Mouse (Mus musculus) activated CD4-positive, CD25-positive, alpha-beta regulatory T cell, adult 9 weeks (primary cell): ENCODE results near the gene Timm50. TPM values are rescaled to one million over a fixed set of nuclear protein-coding genes. Genes with fewer than 3 reads are reported as not detected.

Experiments used
- polyA plus RNA-seq: library from polyadenylated mRNA; unstranded; fragments of 100-300 nt; shearing (Covaris generic); gene quantifications from one replicate; pipeline ENCODE4 v1.2.1, GENCODE M21; 2017

Timm50 gene
- polyA plus RNA-seq, result 50.8 TPM

DNA sequence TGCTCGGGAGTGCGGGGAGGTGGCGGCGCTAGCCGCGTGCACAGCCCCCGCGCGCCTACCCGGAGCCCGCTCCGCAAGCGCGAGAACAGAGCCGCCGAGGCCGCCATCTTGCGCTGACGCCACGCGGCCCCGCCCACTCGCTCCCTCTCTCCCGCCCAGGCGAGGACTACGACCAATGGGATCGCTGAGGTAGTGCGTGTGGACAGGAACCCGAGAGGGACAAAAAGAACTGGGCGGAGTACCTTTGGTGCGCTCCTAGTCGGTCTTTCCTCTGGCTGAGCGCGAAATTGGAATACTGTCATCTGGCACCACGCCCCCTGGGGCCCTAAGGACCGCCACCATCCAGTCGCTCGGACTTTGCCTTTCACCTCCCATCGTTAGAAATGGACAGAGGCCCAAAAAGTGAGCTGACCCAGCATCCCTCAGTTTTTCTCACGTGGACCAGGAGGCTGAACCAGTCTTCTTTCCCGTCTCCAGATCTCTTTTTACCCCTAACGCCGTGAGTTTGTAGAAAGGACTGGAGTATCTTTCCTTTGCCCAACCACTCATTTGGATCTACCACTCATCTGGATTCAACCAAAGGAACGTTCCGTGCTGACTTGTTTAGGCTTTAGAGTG, at the start of gene Timm50:
Timm50 (minus strand) TSS at position 147 of the 618 bp plus-strand sequence.

DNA sequence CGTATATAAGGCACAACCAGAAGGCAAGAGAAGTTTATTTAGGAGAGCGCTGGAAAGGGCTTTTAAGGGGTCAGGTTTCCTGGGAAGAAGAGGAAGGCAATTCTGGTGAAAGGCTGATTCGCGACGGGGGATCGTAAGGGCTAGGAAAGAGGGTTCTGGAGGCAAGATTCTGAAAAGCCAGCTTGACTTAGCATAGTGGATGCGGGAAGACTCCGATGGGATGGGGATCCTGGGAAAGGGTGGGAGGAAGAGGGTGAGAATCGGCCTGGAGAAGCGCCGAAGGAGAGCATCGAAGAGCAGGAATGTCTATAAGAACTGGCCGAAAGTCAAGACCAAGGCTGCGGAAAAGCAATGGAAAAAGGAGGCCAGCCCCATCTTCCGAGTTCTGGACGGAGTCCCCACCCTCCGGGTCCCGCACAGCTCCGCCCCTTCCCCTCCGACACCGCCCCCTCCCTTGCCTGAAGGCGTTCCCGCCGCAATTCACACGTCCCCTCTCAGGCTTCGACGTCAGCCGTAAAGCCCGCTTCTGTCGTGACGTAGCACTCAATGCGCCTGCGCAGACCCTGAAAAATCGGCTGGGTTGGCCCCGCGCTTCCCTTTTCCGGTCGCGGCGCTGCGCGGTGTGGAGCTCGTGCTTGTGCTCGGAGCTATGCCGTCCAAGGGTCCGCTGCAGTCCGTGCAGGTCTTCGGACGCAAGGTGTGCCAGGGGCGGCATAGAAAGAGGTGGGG, 38.4 kb upstream of the Timm50 start, which contains the start of gene Rps16:
Rps16 (plus strand) TSS at position 498 of the 729 bp plus-strand sequence.

DNA sequence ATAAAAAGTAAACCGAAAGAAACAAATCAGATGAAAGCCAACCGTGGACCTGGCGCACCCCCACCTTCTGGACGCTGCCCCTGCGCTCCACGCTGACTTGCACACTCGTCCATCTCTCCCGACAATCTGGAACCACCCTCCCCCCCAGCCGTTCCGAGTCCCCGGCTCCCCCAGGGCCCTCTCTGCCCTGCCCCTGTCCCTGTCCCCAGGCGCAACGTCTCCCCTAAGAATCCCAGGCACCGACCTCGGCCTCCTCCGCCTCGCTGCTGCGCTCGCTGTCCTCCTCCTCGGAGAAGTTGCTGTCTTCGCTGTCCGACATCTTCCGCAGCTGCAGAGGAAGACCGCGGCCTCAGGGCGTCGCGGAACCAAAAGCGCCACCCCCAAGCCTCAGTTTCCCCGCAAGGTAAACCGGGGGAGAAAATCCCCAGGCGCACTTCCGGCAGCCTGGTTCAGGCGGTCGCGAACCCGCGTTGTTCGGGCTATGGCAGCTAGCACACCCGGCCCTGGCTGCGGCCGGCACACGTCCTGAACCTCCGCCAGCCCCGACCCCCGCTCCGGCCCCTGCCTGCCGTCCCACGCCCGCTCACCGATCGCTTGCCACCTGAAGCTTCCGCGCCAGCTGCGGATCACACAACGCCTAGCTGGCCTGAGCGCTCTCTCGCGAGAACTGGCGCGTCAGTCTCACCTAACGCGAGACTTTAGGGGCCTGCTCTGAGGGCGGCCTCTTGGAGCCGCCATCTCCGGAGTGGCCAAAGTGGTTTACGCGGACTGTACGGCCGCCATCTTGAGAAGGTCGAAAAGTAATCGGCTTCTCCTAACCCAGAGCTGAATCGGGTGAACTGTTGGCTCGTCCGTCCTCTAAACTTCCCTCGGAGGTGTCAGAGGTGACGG, 26.5 kb upstream of the Timm50 start, which contains the start of gene Supt5:
Supt5 (minus strand) TSS at position 639 of the 891 bp plus-strand sequence.

DNA sequence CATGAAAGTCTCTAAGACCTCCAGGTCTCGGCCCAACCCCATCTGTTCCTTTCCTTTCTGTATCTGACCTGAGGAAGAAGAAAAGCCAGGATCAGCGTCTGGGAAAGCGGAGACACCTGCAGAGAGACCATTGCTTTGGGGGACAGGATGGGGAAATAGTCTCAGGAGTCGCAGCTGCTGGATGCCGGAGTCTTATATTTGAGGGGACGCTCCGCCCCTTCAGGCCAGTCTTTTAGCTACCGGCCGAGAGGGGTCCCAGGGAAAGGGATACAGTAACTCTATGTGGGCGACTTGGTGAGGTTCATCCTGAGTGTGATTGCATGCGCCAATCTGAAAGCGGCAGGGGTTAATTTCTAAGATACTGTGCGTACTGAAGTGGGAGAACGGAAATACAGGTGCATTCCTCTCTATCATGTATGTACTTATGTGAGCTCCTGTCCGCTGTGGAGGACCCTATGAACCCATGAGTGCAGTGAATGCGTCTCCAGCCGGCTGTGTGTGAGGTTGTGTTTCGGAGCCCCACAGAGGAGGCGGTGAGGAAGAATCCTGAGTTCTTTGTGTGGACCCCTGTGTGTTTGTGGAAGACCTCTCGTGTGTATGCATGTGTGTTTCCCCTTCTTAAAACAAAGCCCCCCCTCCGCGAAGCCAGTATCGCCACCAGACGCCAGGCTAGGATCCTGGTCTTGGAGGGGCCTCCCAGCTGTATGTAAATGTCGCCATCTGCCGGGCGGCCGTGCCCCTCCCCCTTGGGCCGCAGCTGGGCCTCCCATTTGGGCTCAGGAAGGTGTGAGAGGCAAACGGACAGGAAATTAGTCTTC, 10.0 kb downstream of the Timm50 start, which contains the start of gene Dll3:
Dll3 (minus strand) TSS at position 623 of the 818 bp plus-strand sequence.

DNA sequence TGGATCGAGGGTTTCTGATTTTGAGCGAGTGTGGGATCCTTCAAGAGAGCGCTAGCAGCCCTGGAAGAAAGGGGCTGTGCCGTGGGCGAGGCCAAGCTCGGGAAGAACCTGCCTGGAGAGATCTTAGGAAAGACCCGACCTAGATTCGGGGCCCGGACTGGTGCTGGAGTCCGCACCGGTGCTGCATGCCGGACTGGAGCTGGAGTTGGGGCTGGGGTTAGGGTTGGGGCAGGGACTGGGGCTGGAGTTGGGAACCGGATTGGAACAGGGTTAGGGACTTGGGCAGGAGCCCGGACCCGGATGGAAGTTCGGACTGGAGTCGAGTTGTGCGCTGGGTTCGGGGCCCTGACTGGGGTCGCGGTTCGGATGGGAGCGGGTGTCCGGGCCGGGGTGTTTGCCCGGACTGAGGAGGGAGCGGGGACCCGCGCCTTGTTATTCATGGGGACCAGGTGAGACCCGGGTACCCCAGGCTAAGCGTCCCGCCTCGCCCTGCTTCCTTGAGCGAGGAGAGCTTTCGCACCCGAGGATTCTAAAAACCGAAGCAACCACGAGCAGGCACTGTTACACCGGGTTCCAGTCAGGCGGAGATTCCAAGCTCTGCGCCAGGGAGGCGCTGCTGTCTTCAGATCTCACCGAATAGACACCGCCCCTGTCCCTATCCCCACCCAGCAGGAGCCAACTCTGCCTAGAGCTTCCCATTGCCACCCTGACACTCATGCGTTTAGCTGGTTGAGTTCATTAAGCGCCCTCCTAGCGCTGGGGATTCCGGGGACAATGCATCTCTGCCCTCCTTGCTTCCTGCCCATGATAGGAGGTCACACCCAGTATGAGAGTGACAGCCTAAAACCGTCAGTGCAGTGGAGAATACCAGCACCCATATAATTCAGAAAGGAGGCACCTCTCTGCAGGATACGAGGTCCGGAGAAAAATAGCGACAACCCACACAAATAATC, 21.0 kb downstream of the Timm50 start, which contains the start of gene Selenov:
Selenov (minus strand) TSS at position 549 of the 953 bp plus-strand sequence.

DNA sequence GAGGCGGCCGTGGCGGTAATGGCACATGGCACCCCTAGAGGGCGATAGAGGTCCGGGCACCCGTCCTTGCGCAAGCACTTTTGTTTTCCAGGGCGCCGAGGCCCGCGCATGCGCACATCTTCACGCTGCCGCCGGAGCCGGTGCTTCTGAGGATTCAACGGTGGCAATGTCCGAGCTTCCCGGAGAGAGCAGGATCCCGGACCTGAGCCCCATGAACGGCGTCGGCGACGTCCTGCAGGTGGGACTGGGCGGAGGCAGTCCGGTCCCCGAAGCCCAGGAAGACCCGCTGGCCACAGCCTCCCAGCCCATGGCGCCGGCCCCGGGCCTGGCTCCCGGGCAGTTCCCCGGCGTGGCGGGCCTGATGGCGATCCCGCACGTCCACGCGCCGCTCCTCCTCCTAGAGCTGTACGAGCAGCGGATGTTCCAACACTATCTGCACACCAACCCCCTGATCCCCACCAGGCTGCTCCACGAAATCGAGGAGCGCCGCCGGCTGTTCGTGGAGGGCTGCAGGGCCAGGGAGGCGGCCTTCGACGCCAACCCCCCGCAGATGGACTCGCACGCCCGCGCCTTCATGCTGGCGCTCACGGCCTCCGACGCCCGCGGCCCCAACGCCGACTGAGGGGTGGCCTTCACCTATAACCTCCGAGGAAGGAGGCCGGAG, 34.1 kb downstream of the Timm50 start, which contains the start of gene Eid2b:
Eid2b (plus strand) TSS at position 125 of the 664 bp plus-strand sequence.

DNA sequence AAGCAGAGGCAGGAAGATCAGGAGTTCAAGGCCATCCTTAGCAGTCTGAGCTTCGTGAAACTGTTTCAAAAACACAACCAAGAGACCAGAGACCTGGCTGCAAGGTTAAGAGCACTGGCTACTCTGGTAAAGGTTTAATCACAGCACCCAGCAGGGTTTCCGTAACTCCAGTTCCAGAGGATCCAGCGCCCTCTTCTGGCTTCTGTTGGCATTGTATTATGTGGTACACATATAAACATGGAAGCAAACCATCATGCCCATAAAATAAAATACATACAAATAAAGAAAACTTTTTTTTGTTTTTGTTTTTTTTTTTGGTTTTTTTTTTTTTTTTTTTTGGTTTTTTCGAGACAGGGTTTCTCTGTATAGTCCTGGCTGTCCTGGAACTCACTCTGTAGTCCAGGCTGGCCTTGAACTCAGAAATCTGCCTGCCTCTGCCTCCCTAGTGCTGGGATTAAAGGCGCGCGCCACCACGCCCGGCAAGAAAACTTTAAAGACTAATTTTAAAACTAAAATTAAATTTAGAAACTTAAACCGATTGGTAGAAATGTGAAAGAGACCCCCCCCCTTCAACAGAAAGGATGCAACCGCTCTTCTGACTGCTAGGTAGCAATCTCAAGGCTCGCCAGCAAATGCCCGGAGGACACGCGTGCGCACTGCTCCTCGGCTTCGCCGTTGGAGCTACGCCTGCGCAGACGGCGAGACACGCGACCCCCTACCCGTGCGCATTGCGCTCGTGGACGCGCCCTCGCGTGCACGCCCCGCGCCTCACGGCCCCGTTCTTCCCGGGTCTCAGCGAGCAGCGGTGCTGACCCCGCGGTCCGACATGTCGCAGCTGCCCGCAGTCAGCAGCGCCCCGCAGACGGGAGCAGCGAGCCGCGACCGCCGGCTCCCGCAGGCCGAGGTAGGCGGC, 44.5 kb downstream of the Timm50 start, which contains the start of gene Eid2:
Eid2 (plus strand) TSS at position 753 of the 913 bp plus-strand sequence.

Other genes starting within 250 kb of the Timm50 start
- not detected for gene Fcgbp, start 240.8 kb downstream of the Timm50 start, polyA plus RNA-seq
- gene 9530053A07Rik, start 182.6 kb downstream of the Timm50 start, polyA plus RNA-seq, result not detected
- gene Fbl, start 142.4 kb downstream of the Timm50 start, polyA plus RNA-seq, result 191 TPM
- 7.4 TPM for gene Dyrk1b, start 132.6 kb downstream of the Timm50 start, polyA plus RNA-seq
- gene Eid2, start 44.2 kb downstream of the Timm50 start, polyA plus RNA-seq, result not detected
- 2.7 TPM for gene Eid2b, start 34.3 kb downstream of the Timm50 start, polyA plus RNA-seq
- not detected for gene Selenov, start 20.9 kb downstream of the Timm50 start, polyA plus RNA-seq
- gene Dll3, start 9.8 kb downstream of the Timm50 start, polyA plus RNA-seq, result not detected
- 196 TPM for gene Supt5, start 26.7 kb upstream of the Timm50 start, polyA plus RNA-seq
- 922 TPM for gene Rps16, start 38.6 kb upstream of the Timm50 start, polyA plus RNA-seq
- gene Plekhg2, start 60.5 kb upstream of the Timm50 start, polyA plus RNA-seq, result 98.2 TPM
- gene Zfp36, start 68.2 kb upstream of the Timm50 start, polyA plus RNA-seq, result 242 TPM
- gene Med29, start 80.6 kb upstream of the Timm50 start, polyA plus RNA-seq, result 28.4 TPM
- 109 TPM for gene Paf1, start 80.9 kb upstream of the Timm50 start, polyA plus RNA-seq
- gene Gmfg, start 125.4 kb upstream of the Timm50 start, polyA plus RNA-seq, result 466 TPM
- not detected for gene Lrfn1, start 139.9 kb upstream of the Timm50 start, polyA plus RNA-seq
- gene Ifnl2, start 198.4 kb upstream of the Timm50 start, polyA plus RNA-seq, result not detected
- gene Ifnl3, start 210.8 kb upstream of the Timm50 start, polyA plus RNA-seq, result not detected
- not detected for gene Sycn, start 228.8 kb upstream of the Timm50 start, polyA plus RNA-seq
- gene Nccrp1, start 235.2 kb upstream of the Timm50 start, polyA plus RNA-seq, result 0.42 TPM